Mouse (Mus musculus): ENCODE data around the gene Atg16l1. TPM values are rescaled to one million over a fixed set of nuclear protein-coding genes. Genes with fewer than 3 reads are reported as not detected.

Atg16l1 gene
- total RNA-seq, 2 experiments from 2014 or later, result 16.3 to 18.7 TPM

DNA sequence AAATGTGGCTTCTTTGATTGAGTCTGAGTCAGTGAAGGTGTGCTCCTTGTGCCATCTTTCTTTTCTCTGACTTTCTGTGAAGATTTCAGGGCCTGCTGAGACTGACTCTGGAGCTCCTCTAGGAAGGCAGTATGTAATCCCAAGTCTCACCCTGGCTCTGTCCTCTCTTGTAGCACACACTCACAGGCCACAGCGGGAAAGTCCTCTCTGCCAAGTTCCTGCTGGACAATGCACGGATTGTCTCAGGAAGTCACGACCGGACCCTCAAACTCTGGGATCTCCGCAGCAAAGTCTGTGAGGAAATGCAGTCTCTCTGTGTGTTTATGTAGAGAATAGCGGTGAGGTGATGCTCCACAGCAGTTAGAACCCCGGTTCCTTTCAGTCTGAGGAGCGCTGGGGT, 30.0 kb downstream of the Atg16l1 start:
- intact Hi-C loops (cut with DNase I), result loop anchor here (2.0 kb wide), 1 partner anchor 139 kb away; no protein-coding TSS in a partner anchor
- no peak for DNase-seq
- Histone ChIP-seq H3K4me3 (no peak overlapping the region), H3K27ac (no peak overlapping the region; the same call in 1 of the 2 replicates)
- TF ChIP-seq CTCF (IDR thresholded peaks at IDR 0.05), result no peak

DNA sequence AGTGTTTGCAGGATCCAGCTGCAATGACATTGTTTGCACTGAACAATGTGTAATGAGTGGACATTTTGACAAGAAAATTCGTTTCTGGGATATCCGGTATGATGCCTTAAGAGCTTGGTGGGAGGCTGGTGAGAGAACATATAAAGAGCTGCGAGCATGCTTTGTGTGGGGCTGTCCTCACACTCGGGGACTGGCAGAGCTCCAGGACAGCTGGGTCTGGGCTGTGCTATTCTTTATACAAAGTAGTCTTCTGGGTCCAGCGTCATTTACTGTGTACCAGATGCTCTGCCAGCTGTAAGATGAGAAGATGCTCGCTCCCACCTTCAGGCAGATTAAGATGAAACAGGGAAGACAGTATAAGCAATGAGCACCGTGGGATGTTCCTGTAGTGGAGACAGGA, 30.6 kb downstream of the Atg16l1 start:
- Histone ChIP-seq H3K4me3 (no peak overlapping the region), H3K27ac (no peak overlapping the region)
- peak; percentile 56 for DNase-seq
- TF ChIP-seq CTCF (IDR thresholded peaks at IDR 0.05), result no peak
- intact Hi-C loops (cut with DNase I), result loop anchor here (2.0 kb wide), 1 partner anchor 139 kb away; no protein-coding TSS in a partner anchor

DNA sequence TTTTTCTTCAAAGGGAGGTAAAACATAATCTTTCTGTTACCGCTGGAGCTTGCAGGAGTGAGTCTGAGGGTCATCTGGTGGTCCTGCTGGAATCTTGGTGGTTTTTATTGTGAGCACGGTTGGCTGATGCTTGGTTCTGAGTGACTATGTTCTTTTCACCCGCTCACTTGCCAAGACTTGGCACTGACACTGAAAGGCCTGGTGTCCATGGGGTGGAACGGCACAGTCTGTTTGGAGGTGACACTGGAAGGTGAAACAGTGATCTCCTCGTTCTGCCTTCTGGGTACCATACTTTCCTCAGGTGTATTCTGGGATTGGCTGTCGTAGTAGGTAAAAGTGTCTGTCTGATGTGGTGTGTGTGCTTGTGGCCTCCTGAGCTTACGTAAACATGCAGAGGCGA, 34.0 kb downstream of the Atg16l1 start:
- no peak for TF ChIP-seq CTCF (IDR thresholded peaks at IDR 0.05)
- intact Hi-C loops (cut with DNase I), result no loop called here
- no peak for DNase-seq
- H3K27ac ChIP-seq, result no peak overlapping the region
- H3K4me3 ChIP-seq, result no peak overlapping the region

DNA sequence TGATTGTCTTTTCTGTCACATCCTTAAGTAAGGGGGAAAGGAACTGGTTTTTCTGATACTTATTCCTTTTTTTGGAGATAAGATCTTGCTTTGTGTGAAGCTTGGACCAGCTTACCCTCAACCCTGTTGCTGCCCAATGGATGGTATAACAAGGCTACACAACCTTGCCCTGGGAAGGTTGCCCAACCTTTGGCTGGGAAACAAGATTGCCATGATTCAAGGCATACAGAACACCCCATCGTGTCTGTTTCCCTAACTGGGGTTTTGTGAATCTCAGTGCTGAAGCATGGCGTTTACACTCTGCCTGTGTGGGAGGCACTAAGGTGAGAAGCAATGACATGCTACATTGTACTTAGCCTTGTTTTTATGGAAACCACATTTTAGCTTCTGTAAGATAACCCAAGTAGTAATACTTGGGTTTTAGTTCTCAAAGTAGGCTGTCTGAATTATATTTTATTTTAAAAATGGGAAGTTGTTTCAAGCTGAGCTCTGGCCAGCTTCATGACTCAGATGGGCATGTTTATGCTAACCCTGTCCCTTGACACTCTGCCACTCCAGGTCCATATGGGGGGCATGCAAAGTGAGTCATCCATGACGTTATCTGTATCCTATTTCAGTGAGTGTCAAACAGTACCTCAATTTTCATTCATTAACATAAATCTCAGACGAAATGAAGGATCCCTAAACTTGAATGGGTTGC, 36.9 kb downstream of the Atg16l1 start:
- no peak overlapping the region for H3K27ac ChIP-seq
- no peak for TF ChIP-seq CTCF (IDR thresholded peaks at IDR 0.05)
- intact Hi-C loops (cut with DNase I), result no loop called here
- DNase-seq, result no peak
- no peak overlapping the region for H3K4me3 ChIP-seq

DNA sequence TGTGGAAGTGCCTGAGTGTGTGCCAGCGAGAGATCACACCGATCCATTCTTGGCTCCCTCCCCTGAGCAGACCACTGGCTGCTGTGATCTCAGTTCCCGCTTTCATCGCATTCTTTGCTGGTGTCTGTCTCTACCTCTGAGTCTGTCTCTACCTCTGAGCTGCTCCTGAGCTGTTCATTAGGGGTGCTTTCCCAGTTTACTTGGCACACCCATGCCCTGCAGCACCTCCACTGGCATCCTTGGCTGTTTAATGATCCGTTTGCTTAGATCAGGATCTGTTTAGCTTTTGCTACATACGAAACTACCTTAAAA, 37.4 kb downstream of the Atg16l1 start:
- H3K4me3 ChIP-seq, result no peak overlapping the region
- no peak overlapping the region for H3K27ac ChIP-seq
- no peak for DNase-seq
- intact Hi-C loops (cut with DNase I), result no loop called here
- TF ChIP-seq CTCF (IDR thresholded peaks at IDR 0.05), result no peak

DNA sequence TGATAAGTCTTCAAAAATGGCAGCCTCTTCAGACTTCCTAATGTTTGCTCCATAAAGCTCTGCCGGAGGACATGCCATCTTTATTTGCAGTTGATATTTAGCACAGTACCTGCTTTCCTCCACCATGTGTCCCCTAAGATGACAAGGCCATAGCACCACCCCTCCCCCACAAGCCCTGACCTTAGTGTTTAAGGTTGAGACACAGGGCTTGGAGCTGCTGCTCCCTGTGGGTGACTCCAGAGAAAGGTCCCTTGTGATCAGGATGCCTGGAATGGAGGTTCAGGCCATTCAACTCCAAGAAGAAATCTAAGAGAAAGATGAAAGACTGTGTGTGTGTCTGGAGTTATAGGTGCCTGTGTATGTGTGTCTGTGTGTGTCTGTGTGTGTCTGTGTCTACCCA, 42.0 kb downstream of the Atg16l1 start:
- intact Hi-C loops (cut with DNase I), result no loop called here
- DNase-seq, result no peak
- no peak for TF ChIP-seq CTCF (IDR thresholded peaks at IDR 0.05)
- Histone ChIP-seq H3K27ac (no peak overlapping the region), H3K4me3 (no peak overlapping the region)

DNA sequence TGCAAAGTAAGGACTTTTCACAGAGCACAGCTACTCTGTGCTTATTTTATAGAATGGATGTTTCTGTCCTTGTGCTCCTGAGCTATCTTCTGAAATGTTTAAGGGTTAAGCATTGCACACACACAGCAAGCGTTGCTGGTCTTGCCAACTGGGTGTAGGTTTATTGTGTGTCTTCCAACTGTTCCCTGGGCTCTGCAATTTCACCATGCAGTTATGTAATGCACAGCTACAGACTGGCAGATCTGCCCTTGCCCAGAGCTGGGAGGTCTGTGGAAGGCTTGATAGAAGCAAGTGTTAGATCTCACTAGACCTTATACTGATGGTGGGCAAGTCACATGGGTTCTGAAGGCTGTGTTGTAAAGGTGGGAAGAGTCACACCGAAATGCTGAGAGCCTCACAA, 42.6 kb downstream of the Atg16l1 start:
- H3K27ac ChIP-seq, result no peak overlapping the region
- intact Hi-C loops (cut with DNase I), result no loop called here
- no peak for DNase-seq
- no peak for TF ChIP-seq CTCF (IDR thresholded peaks at IDR 0.05)
- no peak overlapping the region for H3K4me3 ChIP-seq

DNA sequence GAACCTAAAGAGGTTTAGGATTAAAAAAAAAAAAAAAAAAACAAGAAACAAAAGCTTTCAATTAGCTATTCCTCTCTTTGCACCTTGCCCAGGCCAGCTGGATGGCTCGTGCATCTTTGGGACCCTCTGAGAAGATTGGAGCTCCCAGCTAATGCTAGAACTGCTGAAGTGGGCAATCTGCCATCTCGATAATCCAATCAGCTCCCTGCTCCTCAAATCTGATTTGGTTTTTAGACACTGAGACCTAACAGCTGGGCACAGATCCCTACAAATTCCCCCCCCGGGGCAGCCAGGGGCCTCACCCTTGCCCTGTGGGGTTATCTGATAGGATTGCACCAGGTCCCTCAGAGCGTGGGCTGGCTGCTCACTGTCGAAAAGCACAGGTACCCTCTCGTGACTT, 47.9 kb downstream of the Atg16l1 start, which contains the start of gene Sag:
Sag (plus strand) TSS at position 105 of the 400 bp plus-strand sequence.
- no peak for TF ChIP-seq CTCF (IDR thresholded peaks at IDR 0.05)

DNA sequence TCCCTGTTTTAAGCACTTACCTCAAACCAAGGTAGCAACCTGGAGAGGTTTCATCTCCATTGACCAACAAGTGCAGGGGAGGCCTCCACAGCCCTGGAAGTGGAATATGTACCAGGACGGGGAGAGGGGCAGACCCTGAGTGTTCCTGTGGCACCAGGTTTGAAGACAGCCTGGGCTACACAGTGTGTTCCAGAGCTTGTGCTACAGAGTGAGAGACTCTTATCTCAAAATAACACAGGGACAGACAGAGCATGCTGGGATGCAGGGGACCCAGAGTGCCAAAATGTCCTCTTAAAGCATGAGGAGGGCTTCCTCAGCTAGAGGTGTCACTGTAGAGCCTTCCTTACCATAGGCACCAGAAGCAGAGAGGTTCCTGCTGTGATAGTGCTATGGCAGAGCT, 52.1 kb downstream of the Atg16l1 start:
- Histone ChIP-seq H3K4me3 (no peak overlapping the region), H3K27ac (no peak overlapping the region)
- DNase-seq, result no peak
- TF ChIP-seq CTCF (IDR thresholded peaks at IDR 0.05), result no peak
- intact Hi-C loops (cut with DNase I), result no loop called here

More for the DNA sequence above, 47.9 kb downstream of the Atg16l1 start, which contains the start of gene Sag:
- no peak within 1 kb of the TSS for H3K4me3 ChIP-seq
- intact Hi-C loops (cut with DNase I), result no loop called here
- DNase-seq, result no peak
- no peak within 1 kb of the TSS for H3K27ac ChIP-seq

DNA sequence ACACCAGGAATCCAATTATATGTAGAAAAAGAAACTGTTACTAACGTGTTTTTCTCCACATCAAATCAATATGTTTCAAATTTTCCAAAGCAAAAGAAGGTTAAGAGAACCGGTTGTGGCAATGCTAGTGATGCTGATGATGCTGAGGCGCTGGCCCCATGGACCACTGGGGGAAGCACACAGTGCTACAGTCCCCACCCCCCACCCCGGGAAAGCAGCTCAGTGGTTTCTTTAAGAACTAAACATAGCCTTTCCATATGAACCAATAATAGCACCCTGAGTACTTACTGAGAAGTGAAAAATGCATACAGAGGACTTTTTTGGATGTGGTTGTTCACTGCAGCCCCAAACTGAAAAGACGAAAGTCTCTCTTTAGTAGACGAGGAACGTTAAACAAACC, 55.7 kb downstream of the Atg16l1 start:
- H3K27ac ChIP-seq, result no peak overlapping the region
- H3K4me3 ChIP-seq, result no peak overlapping the region
- no peak for TF ChIP-seq CTCF (IDR thresholded peaks at IDR 0.05)
- no peak for DNase-seq
- intact Hi-C loops (cut with DNase I), result no loop called here

DNA sequence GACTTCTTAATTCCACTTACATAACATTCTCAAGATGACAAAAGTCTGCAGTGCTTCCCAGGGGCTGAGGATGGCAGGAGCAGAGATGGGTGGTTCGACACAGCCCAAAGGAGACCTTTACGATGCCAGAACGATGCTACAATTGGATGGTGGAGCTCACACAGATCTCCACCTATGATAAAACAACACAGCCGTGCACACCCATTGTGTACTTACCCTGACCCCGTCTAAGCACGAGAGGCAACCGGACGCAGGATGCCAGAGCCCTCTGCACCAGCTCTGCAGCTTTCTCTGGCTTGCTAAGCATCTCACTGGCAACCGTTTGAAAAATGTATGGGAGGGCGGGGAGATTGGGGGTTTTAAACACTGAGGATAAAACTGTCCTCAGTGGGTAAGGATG, 56.4 kb downstream of the Atg16l1 start:
- intact Hi-C loops (cut with DNase I), result no loop called here
- no peak for DNase-seq
- H3K27ac ChIP-seq, result no peak overlapping the region
- H3K4me3 ChIP-seq, result no peak overlapping the region
- TF ChIP-seq CTCF (IDR thresholded peaks at IDR 0.05), result no peak

DNA sequence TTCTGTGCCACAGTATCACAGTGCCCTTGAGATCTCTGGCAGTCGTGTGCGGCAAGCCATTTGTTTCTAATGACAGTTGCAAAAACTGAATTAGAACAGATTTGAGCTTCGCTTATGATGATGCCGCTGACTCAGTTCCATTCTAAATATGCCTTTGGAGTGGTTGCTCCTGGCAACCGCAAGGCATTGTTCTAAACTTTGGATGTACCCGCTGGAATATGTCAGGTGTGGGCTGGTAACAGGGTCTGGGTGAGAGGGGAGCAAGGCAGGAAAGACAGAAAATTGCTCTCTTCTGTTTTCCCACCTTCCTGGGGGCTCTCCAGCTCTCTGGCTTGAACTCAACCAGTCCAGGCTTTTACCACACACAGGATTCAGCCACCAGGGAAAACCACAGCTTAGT, 57.5 kb downstream of the Atg16l1 start:
- H3K27ac ChIP-seq, result no peak overlapping the region
- intact Hi-C loops (cut with DNase I), result no loop called here
- DNase-seq, result no peak
- TF ChIP-seq CTCF (IDR thresholded peaks at IDR 0.05), result no peak
- H3K4me3 ChIP-seq, result no peak overlapping the region

DNA sequence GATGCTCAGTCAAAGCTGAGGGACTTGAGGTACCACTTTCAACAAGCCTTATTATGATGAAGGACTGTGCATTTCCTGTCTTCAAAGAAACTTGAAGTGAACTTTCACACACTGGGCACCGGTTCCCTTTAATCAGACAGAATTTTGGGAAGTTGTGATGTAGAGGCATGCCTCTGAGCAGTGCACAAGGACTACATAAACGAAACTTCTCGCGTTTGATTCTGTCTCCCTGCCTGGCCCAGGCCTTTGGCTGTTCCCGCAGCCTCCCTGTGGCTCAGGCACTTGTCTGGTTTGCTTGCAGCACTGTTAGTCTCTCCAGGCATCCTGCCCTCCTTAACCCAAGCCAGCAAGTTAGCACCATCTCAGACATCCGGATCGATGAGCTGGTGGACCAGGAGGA, 58.0 kb downstream of the Atg16l1 start:
- no peak for DNase-seq
- intact Hi-C loops (cut with DNase I), result no loop called here
- Histone ChIP-seq H3K4me3 (no peak overlapping the region), H3K27ac (no peak overlapping the region)
- TF ChIP-seq CTCF (IDR thresholded peaks at IDR 0.05), result no peak

DNA sequence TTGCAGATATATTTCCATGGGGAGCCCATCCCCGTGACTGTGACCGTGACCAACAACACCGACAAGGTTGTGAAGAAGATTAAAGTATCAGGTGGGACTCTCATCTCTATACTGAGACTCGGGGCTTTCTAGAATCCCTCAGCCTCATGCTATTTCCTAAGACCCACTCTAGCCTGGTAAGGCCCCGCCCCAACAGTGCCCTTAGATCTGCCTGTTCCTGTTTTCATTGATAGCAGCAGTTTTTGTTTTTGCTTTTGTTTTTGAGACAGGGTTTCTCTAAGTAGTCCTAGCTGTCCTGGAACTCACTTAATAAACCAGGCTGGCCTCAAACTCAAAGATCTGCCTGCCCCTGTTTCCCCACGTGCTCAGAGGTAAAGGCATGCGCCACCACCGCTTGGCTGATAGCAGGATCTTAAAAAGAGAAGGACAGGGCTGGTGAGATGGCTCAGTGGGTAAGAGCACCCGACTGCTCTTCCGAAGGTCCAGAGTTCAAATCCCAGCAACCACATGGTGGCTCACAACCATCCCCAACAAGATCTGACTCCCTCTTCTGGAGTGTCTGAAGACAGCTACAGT, 68.8 kb downstream of the Atg16l1 start:
- DNase-seq, result no peak
- intact Hi-C loops (cut with DNase I), result no loop called here
- TF ChIP-seq CTCF (IDR thresholded peaks at IDR 0.05), result no peak
- no peak overlapping the region for H3K27ac ChIP-seq
- no peak overlapping the region for H3K4me3 ChIP-seq
